Mouse (Mus musculus) hindbrain, postnatal 0 days (tissue): ENCODE measurements around the gene Trp53inp2. TPM values are rescaled to one million over a fixed set of nuclear protein-coding genes. Genes with fewer than 3 reads are reported as not detected.
A peak's percentile ranks its signal among the peaks of the same experiment; 100 is the strongest.

ENCODE experiments used
- ATAC-seq: fragments of 200-750 bp; cut with Nextera tagmentation; 2 replicates; pipeline ENCODE4 v1.8.0; 2017; ENCODE audit warnings: mild to moderate bottlenecking, moderate TSS enrichment, moderate library complexity
- DNase-seq: peaks from one replicate; pipeline ENCODE4 v3.0.0-alpha.2; 2015; ENCODE audit warnings: low spot score
- H3K27ac ChIP-seq: fragments of 300-500 bp; sonication (generic); 2 replicates; pipeline ENCODE4 v1.5.1; 2014; ENCODE audit warnings: mild to moderate bottlenecking
- H3K27me3 ChIP-seq: fragments of 300-500 bp; sonication (generic); 2 replicates; pipeline ENCODE4 v1.6.1; 2014; ENCODE audit warnings: low read length, mixed read lengths; ENCODE audit not compliant: insufficient read depth
- H3K36me3 ChIP-seq: fragments of 300-500 bp; sonication (generic); 2 replicates; pipeline ENCODE4 v1.6.1; 2014; ENCODE audit warnings: low read length, mixed read lengths; ENCODE audit not compliant: insufficient read depth
- H3K4me1 ChIP-seq: fragments of 300-500 bp; sonication (generic); 2 replicates; pipeline ENCODE4 v1.6.1; 2014; ENCODE audit warnings: antibody characterized with exemption, low read length, mixed read lengths; ENCODE audit not compliant: insufficient read depth
- H3K4me2 ChIP-seq: fragments of 300-500 bp; sonication (generic); 2 replicates; pipeline ENCODE4 v1.6.1; 2014; ENCODE audit warnings: low read depth, mild to moderate bottlenecking, low read length, moderate library complexity, mixed read lengths
- H3K4me3 ChIP-seq: fragments of 300-500 bp; sonication (generic); 2 replicates; pipeline ENCODE4 v1.5.1; 2014; ENCODE audit warnings: low read length
- H3K9ac ChIP-seq: fragments of 300-500 bp; sonication (generic); replicated peaks from 2 replicates; pipeline ENCODE4 v1.6.1; 2014; ENCODE audit warnings: mild to moderate bottlenecking, low read length, moderate library complexity, mixed read lengths
- H3K9me3 ChIP-seq: fragments of 300-500 bp; sonication (generic); 2 replicates; pipeline ENCODE4 v1.6.1; 2016; ENCODE audit warnings: low read length, mixed read lengths
- CTCF ChIP-seq: IDR thresholded peaks from 2 replicates; pipeline ENCODE4 v1.5.1; 2016; ENCODE audit warnings: antibody characterized with exemption, control low read depth, low read depth
- WGBS: fragments of 180-500 bp; shearing (Covaris S2); extraction: QIAGEN DNeasy Blood & Tissue Kit; methylation state at CpG from one replicate; pipeline ENCODE4 v1.1.7; 2014; 5-methylcytosine and 5-hydroxymethylcytosine counted together
- polyA plus RNA-seq: library from polyadenylated mRNA; unstranded; fragments of >200 nt; fragmentation: Nextera tagmentation; extraction: Ambion mirVana; gene quantifications from 2 replicates; pipeline ENCODE4 v1.2.1, GENCODE M21; 2015
- total RNA-seq: library from RNA; depleted of rRNA; stranded (reverse); fragments of >200 nt; gene quantifications from 2 replicates; pipeline ENCODE4 v1.2.3, GENCODE M21; 2014

Trp53inp2 gene
- total and polyA plus RNA-seq, 2 experiments from 2014 or later, result 61.3 to 120 TPM

DNA sequence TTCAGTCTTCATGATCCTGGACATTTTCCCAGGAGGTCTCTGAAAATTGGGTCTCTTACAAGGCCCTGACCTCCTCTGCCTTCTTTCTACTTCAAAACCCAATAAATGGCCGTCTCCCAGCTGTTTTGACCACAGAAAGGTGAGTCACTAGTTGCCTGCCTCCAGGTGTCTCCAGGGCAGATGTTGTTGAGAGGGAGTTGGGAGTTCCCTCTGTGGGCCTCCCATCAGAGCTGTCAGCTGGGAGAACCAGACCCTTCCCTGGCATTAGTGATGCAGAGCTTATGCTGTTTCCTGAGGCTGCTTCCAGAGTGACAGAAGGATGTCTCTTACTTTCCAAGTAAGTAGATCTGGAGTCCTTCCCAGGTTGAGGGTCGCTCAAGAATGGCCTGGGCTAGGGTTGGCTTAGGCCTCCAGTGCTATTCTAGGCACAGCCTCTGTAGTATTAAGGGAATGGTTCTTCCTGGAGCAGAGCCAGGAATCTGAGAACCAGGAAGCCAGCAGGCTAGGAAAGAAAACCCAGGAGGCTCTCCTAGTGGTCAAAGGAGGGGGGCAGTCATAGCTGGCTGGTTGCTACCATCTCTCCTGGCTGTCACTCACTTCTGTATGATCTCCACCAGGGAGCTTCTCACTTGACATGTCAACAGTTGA lies 2.1 kb downstream of the Trp53inp2 start:
- H3K9ac ChIP-seq, result peak overlapping the region; percentile 97
- peaks cover 19% of the 10 kb centered on the region for H3K4me1 ChIP-seq
- peak overlapping the region; percentile 93 for H3K4me2 ChIP-seq
- no peak; the same call in 1 of the 2 replicates for TF ChIP-seq CTCF
- H3K27me3 ChIP-seq, result no peaks in the 10 kb centered on the region
- ATAC-seq, result no peak
- peak overlapping the region; percentile 100 for H3K27ac ChIP-seq
- DNase-seq, result peak; percentile 29
- WGBS, result 67% methylated on average over 2 of the region's 2 CpGs
- peak overlapping the region; percentile 87 for H3K4me3 ChIP-seq
- peaks cover 15% of the 10 kb centered on the region for H3K36me3 ChIP-seq
- H3K9me3 ChIP-seq, result no peaks in the 10 kb centered on the region

GRCm38 (mm10) chr2:155385090-155385489 lies 4.2 kb downstream of the Trp53inp2 start:
- peaks cover 28% of the 10 kb centered on the region for H3K36me3 ChIP-seq
- 22% methylated on average over 7 of the region's 7 CpGs for WGBS
- no peak overlapping the region for H3K9ac ChIP-seq
- DNase-seq (peak; percentile 89), ATAC-seq (peak; percentile 30; the same call in 1 of the 2 replicates)
- no peaks in the 10 kb centered on the region for H3K9me3 ChIP-seq
- H3K4me1 ChIP-seq, result peaks cover 19% of the 10 kb centered on the region
- H3K4me2 ChIP-seq, result peak overlapping the region; percentile 17; the same call in 1 of the 2 replicates
- no peak overlapping the region for H3K27ac ChIP-seq
- no peaks in the 10 kb centered on the region for H3K27me3 ChIP-seq
- TF ChIP-seq CTCF, result peak; percentile 86
- no peak overlapping the region for H3K4me3 ChIP-seq

DNA sequence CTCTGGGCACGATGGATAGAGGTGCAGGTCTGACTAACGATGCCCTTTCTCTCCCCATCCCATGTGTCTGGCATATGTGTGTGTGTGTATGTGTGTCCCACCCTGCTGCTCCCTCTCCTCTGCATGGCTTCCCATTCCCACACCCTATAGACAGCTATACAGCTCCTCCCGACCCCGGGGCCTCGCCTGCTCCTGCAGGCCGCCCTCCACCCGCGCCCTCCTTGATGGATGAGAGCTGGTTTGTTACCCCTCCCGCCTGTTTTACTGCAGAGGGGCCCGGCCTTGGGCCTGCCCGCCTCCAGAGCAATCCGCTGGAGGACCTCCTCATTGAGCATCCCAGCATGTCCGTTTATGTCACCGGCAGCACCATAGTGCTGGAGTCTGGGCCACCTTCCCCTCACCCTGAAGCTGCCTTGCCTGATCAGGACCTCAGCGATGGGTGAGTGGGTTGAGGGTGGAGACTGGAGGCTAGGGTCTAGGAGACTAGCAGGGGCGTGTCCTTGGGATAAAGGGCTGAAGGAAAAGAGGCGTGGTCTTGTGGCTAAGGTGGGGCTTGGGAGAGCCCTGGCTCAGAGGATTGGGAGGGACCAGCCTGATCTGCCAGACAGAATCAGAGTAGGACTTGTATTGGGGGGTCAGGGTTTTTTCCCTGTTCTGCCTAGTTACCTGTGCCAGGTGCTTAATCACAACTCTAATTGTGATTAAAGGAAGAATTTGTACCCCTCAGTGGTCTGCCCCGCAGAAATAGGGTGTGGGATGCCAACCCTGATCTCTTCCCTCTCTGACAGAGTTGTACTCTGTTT lies 5.1 kb downstream of the Trp53inp2 start:
- H3K4me1 ChIP-seq, result peaks cover 14% of the 10 kb centered on the region
- 41% methylated on average over 18 of the region's 18 CpGs for WGBS
- no peak for ATAC-seq
- no peaks in the 10 kb centered on the region for H3K27me3 ChIP-seq
- no peak overlapping the region for H3K4me3 ChIP-seq
- TF ChIP-seq CTCF, result no peak
- peaks cover 28% of the 10 kb centered on the region for H3K36me3 ChIP-seq
- peak overlapping the region; percentile 38 for H3K9ac ChIP-seq
- peak overlapping the region; percentile 32; the same call in 1 of the 2 replicates for H3K27ac ChIP-seq
- peak overlapping the region; percentile 17; the same call in 1 of the 2 replicates for H3K4me2 ChIP-seq
- peak; percentile 5 for DNase-seq
- H3K9me3 ChIP-seq, result no peaks in the 10 kb centered on the region

DNA sequence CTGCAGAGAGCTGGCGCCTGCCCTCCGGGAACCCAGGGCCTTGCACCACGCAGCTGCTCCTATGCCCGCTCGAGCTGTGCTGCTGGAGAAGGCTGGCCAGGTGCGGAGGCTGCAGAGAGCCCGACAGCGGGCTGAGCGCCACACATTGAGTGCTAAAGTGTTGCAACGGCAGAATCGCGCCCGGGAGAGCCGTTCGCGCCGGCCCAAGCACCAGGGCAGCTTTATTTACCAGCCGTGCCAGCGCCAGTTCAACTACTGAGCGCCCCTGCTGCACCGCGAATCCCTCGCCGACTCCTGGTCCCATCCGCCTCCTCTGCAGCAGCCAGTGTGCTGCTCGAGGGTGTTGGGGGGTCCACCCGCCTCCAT lies 5.7 kb downstream of the Trp53inp2 start:
- whole genome bisulfite sequencing, result 22% methylated on average over 27 of the region's 27 CpGs
- no peak overlapping the region for H3K4me3 ChIP-seq
- peaks cover 14% of the 10 kb centered on the region for H3K4me1 ChIP-seq
- no peak for ATAC-seq
- H3K36me3 ChIP-seq, result peaks cover 28% of the 10 kb centered on the region
- 0 out of 2 replicates have a peak overlapping the region, but pooled peaks have one; percentile 16 for H3K4me2 ChIP-seq
- peak overlapping the region; percentile 32; the same call in 1 of the 2 replicates for H3K27ac ChIP-seq
- TF ChIP-seq CTCF, result no peak
- peak; percentile 17 for DNase-seq
- H3K9ac ChIP-seq, result peak overlapping the region; percentile 38
- H3K27me3 ChIP-seq, result no peaks in the 10 kb centered on the region
- H3K9me3 ChIP-seq, result no peaks in the 10 kb centered on the region

DNA sequence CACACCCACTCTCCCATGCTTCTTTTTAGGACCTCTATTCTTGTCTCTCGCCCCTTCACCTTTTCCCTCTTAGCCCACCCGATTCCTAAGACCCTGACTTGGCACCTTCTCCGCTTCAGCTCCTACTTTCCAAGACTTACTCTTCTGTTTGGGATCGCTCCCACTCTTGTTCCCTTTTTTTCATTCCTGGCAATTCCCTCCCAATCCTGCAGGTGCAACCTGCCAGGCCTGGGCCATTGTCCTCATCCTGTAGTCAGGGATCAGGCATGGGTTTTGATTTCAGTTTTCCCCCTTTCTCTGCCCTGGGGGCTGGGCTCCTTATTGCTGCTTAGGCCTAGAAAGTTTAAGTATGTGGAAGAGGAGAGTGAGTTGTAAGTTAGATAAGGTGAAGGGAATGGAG lies 6.2 kb downstream of the Trp53inp2 start:
- no peak overlapping the region for H3K4me2 ChIP-seq
- no peaks in the 10 kb centered on the region for H3K9me3 ChIP-seq
- ATAC-seq, result no peak
- H3K9ac ChIP-seq, result no peak overlapping the region
- 0 out of 2 replicates have a peak overlapping the region, but pooled peaks have one; percentile 32 for H3K27ac ChIP-seq
- DNase-seq, result no peak
- no peaks in the 10 kb centered on the region for H3K27me3 ChIP-seq
- H3K4me3 ChIP-seq, result no peak overlapping the region
- TF ChIP-seq CTCF, result no peak
- WGBS, result 62% methylated on average over 4 of the region's 4 CpGs
- peaks cover 28% of the 10 kb centered on the region for H3K36me3 ChIP-seq
- peaks cover 14% of the 10 kb centered on the region for H3K4me1 ChIP-seq

- Histone ChIP-seq H3K4me3 (no peak overlapping the region), H3K27me3 (no peaks in the 10 kb centered on the region), H3K27ac (no peak overlapping the region), H3K36me3 (peaks cover 28% of the 10 kb centered on the region), H3K9me3 (no peaks in the 10 kb centered on the region), H3K4me1 (0 out of 2 replicates have a peak, but pooled peaks cover 1% of the 10 kb centered on the region), H3K9ac (no peak overlapping the region), H3K4me2 (no peak overlapping the region)
- ATAC-seq (no peak), DNase-seq (no peak)
- TF ChIP-seq CTCF, result no peak
- 90% methylated on average over 2 of the region's 2 CpGs for WGBS
Observed at GRCm38 (mm10) chr2:155388573-155388972, 7.7 kb downstream of the Trp53inp2 start.

DNA sequence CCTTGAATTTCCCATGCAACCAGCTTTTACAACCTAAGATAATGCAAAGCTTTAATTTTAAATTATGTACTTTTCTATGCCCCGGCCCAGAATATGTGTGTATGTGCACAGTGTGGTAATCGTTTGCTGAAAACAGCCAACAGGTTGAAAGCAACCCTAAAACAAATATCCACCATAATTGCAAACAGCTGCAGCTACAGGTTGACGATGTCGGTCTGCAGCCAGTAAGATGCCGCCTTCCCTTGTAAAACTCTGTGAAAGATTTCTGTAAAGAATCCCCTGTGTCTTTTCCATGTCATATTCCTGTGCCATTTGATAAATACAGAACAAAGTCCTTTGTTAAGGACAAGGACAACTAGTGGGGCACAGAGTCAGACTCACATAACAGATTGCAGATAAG lies 13.7 kb downstream of the Trp53inp2 start:
- Histone ChIP-seq H3K4me1 (no peaks in the 10 kb centered on the region), H3K4me3 (no peak overlapping the region), H3K9ac (no peak overlapping the region), H3K9me3 (no peaks in the 10 kb centered on the region), H3K4me2 (no peak overlapping the region), H3K36me3 (peaks cover 18% of the 10 kb centered on the region; the same call in 1 of the 2 replicates), H3K27me3 (no peaks in the 10 kb centered on the region), H3K27ac (no peak overlapping the region)
- TF ChIP-seq CTCF, result no peak
- ATAC-seq, result no peak
- 93% methylated on average over 5 of the region's 5 CpGs for WGBS
- no peak for DNase-seq
